Mouse (Mus musculus): ENCODE results near the gene Wnt5b. TPM values are rescaled to one million over a fixed set of nuclear protein-coding genes. Genes with fewer than 3 reads are reported as not detected.

The Wnt5b gene
- total RNA-seq, 2 experiments from 2014 or later = not detected

DNA sequence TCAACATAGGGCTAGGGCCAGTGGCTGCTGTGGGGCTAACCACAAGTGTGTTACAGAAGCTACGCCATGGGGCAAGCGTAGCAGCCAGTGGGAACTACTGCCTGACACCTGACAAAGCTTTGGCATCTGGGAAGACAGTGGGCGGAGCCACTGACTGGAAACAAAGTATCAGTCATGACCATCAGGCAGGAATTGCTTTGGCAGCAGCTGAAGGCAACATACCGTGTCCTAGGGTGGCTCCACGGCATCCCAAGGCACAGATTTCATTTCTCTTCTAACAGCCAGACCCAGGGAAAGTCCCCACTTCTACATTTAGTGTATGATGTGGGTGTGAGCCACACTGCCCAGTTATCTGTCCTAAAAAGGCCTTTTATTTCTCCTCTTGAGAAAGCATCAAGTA is 17.6 kb downstream of the Wnt5b start:
- ATAC-seq (replicated peaks; ENCODE audit: low FRiP score, poor library complexity, severe bottlenecking) = no peak

DNA sequence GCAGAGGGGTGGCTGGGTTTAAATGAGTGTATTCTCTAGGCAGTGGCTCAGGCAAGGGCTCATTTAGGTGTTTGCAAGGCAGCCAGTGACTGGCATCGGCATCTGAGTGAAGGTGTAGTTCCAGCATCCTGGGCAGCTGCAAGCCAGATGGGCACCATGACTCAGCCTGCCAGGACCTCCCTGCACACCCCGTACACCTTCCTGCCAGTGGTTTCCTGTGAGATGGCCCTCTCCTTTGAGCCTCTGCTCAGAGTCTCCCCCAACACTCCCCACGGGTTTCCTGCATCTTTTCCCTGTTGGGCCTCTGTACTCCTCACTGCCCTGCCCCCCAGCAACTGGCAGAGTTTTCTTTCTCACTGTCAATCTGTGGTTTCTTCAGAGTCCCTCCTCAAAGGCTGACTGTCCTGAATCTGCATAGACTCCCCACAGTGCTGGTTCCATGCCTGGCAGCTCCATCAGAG is 22.2 kb downstream of the Wnt5b start:
- ATAC-seq (replicated peaks; ENCODE audit: low FRiP score, poor library complexity, severe bottlenecking) = no peak

DNA sequence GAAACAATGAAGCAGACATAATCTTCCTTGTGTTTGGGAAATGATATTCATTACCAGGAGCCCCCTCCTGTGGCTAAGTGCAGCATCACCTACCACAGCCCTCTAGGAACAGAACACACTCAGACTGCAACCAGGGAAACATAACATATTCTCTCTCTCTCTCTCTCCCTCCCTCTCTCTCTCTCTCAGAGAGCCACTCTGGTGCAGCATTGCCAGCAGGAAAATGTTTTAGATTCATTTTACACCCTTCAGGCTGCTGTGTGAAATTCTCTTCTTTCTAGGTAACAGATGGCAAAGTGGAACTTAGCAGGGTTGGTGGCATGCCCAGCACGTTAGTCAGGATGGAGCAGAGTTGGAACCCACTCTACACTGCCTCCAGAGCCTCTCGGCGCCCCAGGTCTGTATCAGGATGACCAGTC is 22.7 kb downstream of the Wnt5b start:
- ATAC-seq (replicated peaks; ENCODE audit: low FRiP score, poor library complexity, severe bottlenecking) = no peak

DNA sequence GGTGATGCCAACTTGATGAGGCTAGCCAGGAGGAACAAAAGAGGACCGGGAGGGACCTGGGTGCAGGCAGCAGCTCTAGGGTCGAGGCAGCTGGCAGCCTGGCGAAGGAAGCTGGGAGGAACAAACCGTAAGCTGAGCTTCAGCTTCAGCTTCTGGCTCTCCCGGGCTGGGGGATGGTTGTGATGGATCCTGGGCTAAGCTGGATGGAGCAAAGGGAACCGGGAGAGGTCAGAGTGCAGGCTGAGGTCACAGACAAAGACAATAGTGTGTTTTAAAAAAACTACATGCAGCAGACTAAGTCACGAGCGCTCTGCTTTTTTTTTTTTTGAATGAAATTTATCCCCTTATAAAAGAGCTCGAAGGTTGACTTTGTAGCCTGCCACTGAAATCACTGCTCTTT is 23.4 kb downstream of the Wnt5b start:
- no peak for ATAC-seq (replicated peaks; ENCODE audit: low FRiP score, poor library complexity, severe bottlenecking)

DNA sequence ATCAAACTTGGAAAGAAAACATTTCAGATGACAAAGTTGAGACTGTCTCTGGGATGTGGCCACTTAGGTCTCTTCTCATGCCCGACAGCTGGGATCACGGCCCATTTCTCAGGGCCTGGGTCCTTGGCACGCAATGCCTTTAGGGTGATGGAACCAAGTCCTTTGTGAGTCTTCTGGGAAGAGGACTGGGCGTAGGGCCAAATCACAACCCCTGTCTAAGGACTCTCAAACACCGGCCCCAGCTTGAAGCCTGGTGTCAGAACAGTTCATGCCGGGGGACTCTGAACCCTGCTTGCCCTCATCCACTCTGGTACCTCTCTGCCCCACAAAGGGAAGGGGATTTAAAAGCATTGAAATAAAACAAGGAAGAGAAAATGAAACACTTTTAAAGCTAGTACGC is 30.1 kb downstream of the Wnt5b start:
- no peak for ATAC-seq (replicated peaks; ENCODE audit: low FRiP score, poor library complexity, severe bottlenecking)

DNA sequence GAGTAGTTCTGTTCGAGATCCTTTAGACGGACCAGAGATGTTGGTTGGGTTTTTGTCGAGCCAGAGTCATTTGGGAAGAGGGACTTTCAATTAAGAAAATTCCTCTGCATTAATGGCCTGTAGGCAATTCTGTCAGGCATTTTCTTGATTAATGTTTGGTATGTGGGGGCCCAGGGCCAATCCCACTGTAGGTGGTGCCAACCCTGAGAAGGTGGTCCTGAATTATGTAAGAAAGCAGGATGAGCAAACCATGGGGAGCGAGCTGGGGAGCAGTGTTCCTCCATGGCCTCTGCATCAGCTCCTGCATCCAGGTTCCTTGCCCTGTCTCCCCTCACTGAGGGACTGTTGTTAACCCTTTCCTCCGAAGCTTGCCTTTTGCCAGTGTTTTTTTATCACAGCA is 30.7 kb downstream of the Wnt5b start:
- no peak for ATAC-seq (replicated peaks; ENCODE audit: low FRiP score, poor library complexity, severe bottlenecking)

DNA sequence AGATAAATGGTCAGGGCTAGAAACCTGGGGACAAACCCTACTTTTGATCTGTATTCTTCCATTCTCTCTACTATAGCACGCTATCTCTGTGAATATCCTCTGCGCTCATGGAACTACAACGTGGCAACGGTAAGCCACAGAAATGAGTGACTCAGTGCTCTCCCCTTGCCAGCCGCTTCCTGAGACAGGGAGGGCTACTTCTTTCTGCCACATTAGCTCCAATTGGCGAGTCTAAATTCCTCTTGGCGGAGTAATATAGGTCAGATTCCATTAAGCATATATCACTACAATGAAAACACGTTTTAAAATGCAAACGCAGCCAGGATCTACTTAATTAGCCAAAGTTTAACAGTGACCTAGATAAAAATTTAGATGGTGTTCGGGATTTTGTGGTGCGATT is 31.4 kb downstream of the Wnt5b start:
- no peak for ATAC-seq (replicated peaks; ENCODE audit: low FRiP score, poor library complexity, severe bottlenecking)

DNA sequence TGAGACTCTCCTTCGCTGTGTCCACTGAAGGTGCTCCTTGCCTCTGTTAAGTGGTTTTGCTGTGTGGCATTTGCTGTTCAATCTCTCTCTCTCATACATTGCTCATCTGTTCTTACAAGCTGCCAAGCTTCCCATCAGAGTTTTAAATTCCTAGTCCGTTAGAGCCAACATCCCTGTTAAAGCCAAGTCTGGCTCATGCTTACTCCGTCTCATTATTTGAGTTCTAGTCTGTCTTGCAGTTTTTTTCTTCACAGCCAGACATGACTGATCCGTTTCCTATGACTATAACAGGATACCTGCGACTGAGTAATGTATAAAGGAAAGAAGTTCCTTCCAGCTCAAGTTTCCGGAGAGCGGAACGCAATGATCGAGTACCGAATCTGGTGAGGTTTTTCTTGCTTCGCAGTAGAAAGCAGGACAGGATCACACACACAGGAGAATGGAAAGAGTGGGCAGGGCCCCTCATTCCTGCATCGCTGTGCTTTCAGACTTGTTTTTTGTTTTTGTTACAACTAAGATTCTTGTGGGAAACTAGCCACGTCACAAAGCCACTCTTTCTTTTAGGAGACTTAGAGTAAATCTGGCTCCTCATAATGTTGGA is 34.6 kb downstream of the Wnt5b start:
- no peak for ATAC-seq (replicated peaks; ENCODE audit: low FRiP score, poor library complexity, severe bottlenecking)

DNA sequence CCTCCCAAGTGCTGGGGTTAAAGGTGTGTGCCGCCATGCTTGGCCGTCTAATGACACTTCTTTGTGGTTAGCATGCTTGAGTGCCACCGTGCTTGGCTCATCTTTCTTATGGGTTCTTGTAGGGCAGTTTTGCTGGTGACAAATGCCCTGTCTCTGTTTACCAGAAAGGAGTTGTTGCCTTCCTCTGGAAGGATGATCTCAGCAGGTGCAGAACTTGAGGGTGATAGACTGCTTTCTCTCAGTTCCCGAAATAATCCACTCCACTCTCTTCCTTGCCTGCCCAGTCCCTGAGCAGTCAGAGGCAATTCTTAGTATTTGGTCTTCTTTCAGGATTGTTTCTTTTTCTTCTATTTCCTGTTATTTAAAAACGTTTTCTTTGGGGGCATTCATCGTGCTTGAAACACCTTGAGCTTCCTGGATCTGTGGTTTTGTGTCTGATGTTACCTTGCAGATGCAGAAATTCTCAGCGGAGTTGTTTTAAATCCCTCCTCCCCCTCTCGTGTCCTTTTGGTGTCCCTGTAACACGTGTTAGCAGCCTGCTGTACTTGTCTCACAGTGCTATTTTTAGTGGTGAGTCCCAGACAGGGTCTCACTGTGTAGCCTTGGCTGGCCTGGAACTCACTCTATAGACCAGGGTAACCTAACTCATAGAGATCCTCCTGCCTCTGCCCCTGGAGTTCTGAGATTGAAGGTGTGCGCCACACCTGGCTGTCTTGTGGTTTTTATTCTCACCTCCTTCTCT is 35.3 kb downstream of the Wnt5b start:
- no peak for ATAC-seq (replicated peaks; ENCODE audit: low FRiP score, poor library complexity, severe bottlenecking)

DNA sequence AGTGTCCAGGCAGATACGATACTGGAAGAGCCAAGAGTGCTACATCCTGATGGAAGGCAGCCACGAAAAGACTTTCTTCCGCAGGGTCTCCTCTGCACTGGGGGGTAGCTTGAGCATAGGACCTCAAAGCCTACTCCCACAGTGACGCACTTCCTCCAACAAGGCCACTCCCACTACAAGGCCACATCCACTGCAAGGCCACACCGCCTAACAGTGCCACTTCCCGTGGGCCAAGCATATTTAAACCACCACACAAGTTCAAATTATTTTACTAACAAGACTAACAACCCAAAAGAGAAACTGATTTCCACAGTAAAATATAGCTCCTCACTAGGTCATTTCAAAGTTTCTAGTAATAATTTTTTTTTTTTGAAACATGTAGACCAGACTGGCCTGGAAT is 35.9 kb downstream of the Wnt5b start:
- ATAC-seq (replicated peaks; ENCODE audit: low FRiP score, poor library complexity, severe bottlenecking) = no peak

DNA sequence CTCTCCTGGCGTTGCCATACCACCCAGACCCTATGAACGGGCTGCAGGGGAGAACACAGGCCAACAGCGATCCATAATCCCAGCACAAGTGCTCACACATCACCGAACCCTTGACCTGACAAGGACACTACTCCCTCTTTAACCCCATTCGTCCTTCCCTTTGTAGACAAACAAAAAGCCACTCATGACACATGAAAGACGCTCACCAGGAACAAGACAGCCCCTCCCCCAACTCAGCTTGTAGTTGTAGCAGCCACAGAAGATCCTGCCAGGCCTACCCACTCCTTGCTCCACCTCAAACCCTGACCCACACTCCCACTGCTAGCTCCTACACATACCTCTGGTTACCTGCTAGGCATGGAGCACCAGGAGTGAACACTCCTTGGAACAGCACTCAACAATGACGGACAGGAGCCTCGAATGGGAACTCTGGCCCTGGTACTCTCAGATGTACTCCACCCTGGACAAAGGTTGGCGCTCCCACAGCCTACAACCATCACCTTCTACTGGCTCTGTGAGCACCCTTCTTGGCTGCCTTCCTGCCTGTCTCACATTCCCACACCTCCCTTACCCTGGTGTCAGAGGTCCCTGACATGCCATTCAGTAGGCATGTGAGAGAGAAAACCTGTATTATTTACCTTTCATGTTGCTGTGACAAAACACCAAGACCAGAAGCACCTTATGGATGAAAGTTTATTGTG is 38.5 kb downstream of the Wnt5b start:
- ATAC-seq (replicated peaks; ENCODE audit: low FRiP score, poor library complexity, severe bottlenecking) = no peak; the same call in 1 of the 2 replicates

DNA sequence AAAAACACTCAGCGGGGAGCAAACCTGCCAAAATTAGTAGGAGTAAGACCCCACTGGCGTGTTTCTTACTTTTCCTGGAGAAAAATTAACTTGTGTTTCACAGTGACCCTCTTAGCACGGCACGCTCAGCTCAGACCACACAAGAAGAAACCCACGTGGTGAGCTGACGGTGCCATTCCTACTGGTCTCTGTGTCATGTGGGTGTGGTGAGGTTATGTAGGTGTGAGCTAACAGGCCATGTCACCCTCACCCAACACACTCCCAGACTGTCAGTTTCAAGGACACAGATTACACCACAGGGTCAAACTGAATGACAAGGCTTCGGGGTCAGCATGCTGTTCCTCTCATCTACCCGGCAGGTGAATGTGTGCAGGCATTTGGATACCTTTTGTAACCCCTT is 39.4 kb downstream of the Wnt5b start:
- ATAC-seq (replicated peaks; ENCODE audit: low FRiP score, poor library complexity, severe bottlenecking) = no peak

DNA sequence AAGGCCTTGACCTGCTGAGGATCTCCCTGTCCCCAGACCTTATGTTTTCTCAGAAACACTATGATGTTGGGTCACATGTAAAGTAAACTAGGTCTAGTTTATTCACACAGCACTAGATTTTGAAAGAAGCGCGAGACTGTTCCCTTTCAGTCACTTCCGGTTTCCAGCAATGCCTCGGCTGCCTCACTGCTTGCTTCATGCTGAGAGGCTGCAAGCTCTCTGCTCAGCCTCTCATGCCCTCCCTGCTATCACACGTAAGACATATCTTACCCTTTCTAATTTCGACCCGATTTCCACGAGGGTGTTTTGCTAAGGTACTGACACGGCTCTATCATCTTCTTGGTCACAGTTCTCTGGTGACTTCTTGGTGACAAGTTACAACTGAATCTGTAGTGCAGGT is 42.1 kb downstream of the Wnt5b start:
- no peak for ATAC-seq (replicated peaks; ENCODE audit: low FRiP score, poor library complexity, severe bottlenecking)

DNA sequence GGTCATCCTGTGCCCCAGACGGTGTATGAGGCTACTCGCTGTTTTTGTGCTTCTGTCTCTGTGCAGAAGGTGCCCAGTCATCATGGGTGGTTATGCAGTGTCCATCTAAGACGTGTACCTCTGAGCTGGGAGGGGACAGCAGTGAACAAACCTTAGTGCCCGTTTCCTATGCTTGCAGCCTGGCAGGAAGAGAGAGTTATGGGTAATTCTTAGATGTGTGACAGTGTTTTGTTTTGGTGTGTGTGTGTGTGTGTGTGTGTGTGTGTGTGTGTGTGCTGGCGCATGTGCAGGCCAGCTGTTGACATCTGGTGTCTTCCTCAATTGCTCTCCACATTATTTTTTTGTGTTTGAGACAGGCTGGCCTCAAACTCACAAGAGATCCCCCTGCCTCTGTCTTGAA is 44.1 kb downstream of the Wnt5b start:
- ATAC-seq (replicated peaks; ENCODE audit: low FRiP score, poor library complexity, severe bottlenecking) = no peak

DNA sequence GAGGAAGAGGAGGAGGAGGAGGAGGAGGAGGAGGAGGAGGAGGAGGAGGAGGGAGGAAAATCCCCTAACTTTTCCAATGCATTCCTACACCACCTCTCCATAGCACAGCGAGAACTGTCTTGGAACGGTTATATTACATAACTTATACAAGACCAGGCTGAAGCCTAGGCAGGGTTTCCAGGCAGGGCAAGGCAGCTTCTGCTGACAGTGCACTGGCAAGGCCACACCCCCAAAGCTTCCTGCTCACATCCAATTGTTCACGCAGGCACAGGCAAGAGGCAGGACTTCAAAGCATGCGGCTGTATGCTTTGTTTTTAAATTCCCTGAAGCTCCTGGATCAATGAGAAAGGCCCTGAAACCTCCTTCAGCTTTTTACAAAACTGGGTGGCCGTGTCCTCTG is 44.9 kb downstream of the Wnt5b start:
- ATAC-seq (replicated peaks; ENCODE audit: low FRiP score, poor library complexity, severe bottlenecking) = no peak

DNA sequence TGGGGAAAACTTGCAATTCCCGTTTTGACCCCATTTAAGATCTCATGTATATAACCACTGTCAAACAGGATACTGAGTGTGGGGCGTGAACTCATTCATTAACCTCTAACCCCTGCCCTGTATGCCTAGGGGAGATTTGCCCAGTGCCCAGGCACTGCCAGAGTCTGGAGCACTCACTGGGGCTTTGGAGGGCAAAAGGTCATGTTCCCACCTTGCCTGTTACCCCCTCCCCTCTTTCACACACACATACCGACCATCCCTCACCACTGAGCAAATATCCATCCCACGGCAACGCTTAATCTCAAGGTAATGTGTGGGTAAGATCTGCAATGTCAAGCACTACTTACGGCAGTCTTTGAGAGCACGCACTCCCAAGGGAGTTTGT is 51.5 kb downstream of the Wnt5b start:
- no peak for ATAC-seq (replicated peaks; ENCODE audit: low FRiP score, poor library complexity, severe bottlenecking)

DNA sequence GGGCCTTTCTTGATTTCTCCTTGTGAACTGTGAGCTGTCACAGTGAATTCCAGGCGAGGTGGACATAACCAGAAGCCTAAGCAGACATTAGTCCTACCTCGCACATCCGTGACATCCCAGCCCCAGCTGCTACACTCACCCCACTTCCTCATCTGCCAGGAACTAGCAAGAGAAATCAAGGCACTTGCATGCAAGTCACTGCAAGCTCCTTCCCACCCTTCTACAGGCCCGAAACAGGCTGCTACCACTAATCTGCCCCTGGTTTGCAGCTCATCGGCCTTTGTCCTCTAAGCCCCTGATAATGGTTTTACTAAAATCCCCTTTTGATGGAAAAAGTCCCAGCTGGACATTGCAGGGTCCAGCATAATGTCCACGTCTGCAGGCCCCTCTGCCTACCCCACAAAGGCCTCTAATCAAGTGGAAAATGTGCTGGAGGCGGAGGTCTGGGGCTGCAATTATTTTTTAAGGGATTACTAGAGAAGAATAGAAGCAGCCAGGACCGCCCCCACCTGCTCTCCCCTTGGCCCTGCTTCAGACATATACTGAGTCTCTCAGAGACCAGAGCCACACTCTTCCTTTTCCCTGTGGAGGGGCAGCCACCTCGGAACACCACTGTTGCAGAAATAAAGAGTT is 52.0 kb downstream of the Wnt5b start:
- ATAC-seq (replicated peaks; ENCODE audit: low FRiP score, poor library complexity, severe bottlenecking) = no peak

DNA sequence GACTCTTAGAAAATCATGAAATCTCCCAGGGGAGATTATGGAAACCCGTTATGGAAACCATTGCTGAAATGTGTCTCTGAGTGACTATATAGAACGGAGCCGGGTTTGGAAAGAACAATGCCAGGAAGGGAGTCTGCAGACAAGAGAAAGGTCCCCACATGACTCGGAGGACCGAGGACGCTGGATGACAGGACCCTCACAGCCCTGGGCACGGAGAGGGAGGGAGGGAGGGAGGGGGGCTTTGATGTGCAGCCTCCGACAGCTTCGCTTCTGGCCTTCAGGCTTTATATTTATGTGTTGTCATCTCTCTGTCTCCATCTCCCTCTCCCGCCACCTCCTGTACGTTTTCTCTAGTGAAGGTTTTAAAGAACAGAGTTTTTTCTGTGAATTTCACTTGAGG is 53.1 kb downstream of the Wnt5b start:
- no peak for ATAC-seq (replicated peaks; ENCODE audit: low FRiP score, poor library complexity, severe bottlenecking)

DNA sequence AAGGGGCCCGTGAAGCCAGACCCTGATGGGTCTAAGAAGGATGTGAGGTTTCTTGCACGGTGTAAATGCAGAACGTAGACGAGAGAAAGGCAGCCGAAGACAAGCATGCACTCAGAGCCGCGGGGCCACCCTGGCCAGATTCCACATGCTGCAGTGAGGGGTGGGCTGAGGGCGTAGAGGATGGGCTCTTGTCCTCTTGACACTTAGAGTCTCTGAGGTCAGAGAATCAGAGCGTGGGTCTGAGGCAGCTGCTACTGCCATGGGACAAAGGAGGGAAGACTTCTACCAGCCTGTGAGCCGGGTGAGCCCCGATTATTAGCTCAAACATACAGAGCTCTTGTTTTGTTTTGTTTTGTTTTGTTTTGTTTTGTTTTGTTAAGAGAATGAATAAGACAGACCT is 53.6 kb downstream of the Wnt5b start:
- ATAC-seq (replicated peaks; ENCODE audit: low FRiP score, poor library complexity, severe bottlenecking) = no peak

DNA sequence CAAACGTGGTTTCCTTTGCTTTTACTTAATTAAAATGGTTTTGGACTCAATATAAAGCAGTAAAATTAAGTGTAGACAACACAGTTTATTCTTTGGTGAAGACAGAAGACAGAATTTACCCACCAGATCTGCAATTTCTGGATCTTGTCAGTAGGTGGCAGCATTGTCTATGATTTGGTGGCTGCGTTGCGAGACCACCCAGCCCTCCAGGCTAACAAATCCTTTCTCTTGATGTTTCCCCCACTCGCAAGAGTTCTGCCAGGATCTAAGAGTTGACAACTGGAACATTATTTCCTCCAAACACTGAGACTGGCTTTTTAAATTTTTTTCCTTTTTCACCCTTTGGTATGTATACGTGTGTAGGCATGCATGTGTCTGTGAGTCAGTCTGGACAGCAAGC is 54.4 kb downstream of the Wnt5b start:
- peak; percentile 71; the same call in 1 of the 2 replicates for ATAC-seq (replicated peaks; ENCODE audit: low FRiP score, poor library complexity, severe bottlenecking)

DNA sequence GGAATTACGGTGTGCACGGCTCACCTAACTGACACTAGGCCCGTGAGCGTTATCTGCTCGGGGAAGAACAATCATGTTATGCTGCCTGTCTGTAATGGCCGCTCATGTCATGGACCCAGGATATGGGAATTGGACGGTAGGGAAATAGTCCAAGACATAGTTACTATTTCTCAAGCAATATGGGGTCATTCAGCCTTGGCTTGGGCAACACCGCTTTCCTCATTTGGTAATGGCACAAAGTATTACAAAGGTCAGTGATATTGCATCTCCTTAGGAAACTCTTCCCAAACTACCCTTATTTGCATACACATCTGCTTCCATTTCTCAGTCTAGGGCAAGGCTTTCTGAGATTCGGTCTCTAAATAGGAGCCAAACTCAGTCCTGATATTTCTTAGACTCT is 56.5 kb downstream of the Wnt5b start:
- ATAC-seq (replicated peaks; ENCODE audit: low FRiP score, poor library complexity, severe bottlenecking) = no peak
